Comparison of ENCODE assay signal across 11 mouse cellular contexts in the genomic region with DNA sequence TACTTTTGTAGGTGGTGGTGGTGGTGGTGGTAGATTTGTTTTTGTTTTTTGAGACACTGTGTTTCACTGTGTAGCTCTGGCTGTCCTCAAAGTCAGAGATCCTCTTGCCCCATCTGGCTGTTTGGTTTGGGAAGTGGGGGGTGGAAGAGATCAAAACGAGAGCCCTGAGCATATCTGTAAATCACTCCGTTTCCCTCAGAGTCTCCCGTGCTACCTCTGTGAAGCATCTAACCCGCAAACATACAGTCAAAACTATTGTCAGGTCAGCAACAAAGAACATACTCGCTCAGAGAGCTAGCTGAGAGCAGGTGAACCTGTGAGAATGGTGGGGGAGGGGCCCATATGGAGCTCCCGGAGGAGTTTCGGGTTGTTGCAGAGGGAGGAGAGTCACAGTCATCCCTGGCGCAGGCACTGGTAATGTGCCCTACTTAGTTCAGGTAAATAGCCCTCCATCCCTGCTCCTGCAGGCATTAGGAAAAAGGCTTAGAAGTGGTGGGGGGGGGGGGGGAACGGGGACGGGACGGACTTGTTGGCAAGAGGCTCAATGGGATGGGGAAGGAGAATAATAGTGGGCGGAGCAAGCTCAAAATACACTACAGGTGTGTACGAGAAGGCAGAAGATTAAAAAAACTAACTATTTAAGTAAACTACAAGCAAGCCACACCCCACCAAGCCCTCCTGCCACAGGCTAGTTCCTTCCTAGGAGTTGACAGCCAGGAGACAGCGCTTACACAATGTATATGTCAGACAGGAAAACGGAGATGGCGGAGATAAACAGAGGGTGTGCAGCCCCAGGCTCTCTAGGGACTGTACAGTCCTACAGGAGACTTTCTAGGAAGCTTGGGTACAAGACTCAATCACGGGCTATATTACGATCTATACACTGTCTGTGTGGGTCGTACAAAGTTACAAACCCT. TPM values are rescaled to one million over a fixed set of nuclear protein-coding genes. Genes with fewer than 3 reads are reported as not detected.
A peak's percentile ranks its signal among the peaks of the same experiment; 100 is the strongest.
DNase-seq lines count a peak whose midpoint lies in the region; ATAC-seq and TF ChIP-seq lines count a peak whose summit lies in the region.
"Had no signal": no experiment of that assay in that cellular context is flagged by ENCODE, and none has a peak within 500 bp of the region (broad histone marks: within the 10 kb centered on the region; RNA-seq: fewer than 3 reads in every experiment).

No protein-coding gene starts in this region.

- peaks cover 14 to 40% of the 10 kb centered on the region in 2 experiments for H3K4me1 ChIP-seq in heart, embryonic 14.5 days (ENCODE audit: control insufficient read depth in 2 of 2, insufficient read depth in 2 of 2, low read length in 2 of 2)
- H3K4me1 ChIP-seq in liver, embryonic 14.5 days (replicated peaks; ENCODE audit: control insufficient read depth in 2 of 2, insufficient read depth in 2 of 2, low read length in 1 of 2): peaks cover 29% of the 10 kb centered on the region in 2 experiments
- no peaks in the 10 kb centered on the region for H3K4me1 ChIP-seq in hindbrain, postnatal 0 days (ENCODE audit: insufficient read depth, low read length)

- ATAC-seq in heart, embryonic 14.5 days (ENCODE audit: insufficient number of reproducible peaks, insufficient read depth, low FRiP score, low read depth): no peak
- ATAC-seq in common myeloid progenitor, adult 5-6 weeks (replicated peaks; ENCODE audit: low read depth, poor library complexity, severe bottlenecking): peak; percentile 48
- no peak for ATAC-seq in liver, embryonic 14.5 days (ENCODE audit: insufficient read depth)
- ATAC-seq in hindbrain, postnatal 0 days: no peak

- H3K4me3 ChIP-seq in heart, embryonic 14.5 days (ENCODE audit: control insufficient read depth in 1 of 2, insufficient read depth in 1 of 2, low read depth in 1 of 2, low read length in 2 of 2): no peak overlapping the region
- H3K4me3 ChIP-seq in liver, embryonic 14.5 days (ENCODE audit: insufficient read depth in 1 of 2, low read depth in 2 of 2, low read length in 2 of 2): peak overlapping the region in 1 of 2 experiments; percentile 23; a peak in 2 of 4 replicates
- H3K4me3 ChIP-seq in hindbrain, postnatal 0 days (ENCODE audit: low read length): no peak overlapping the region
- H3K4me3 ChIP-seq: heart, embryonic 10.5 days had no signal

- no peak overlapping the region for H3K9ac ChIP-seq in heart, embryonic 14.5 days (ENCODE audit: low read length)
- H3K9ac ChIP-seq in liver, embryonic 14.5 days (replicated peaks): peak overlapping the region; percentile 14; the same call in 1 of the 2 replicates
- no peak overlapping the region for H3K9ac ChIP-seq in hindbrain, postnatal 0 days (replicated peaks; ENCODE audit: low read length)

- no peak for DNase-seq in heart, postnatal 10 days
- peak; percentile 59 for DNase-seq in CD4-positive helper T cell, adult 2 months (ENCODE audit: low read depth, low spot score)
- DNase-seq in liver, embryonic 14.5 days (ENCODE audit: low read depth in 3 of 3, low spot score in 3 of 3): no peak
- DNase-seq in adrenal gland, postnatal 10 days: no peak
- DNase-seq in hindbrain, postnatal 0 days (ENCODE audit: low spot score): no peak
- DNase-seq in left cerebral cortex, postnatal 14 days (ENCODE audit: low spot score in 2 of 2): no peak
- DNase-seq: adrenal gland, postnatal 36 days; cerebellum, adult 9-10 months had no signal

- TF ChIP-seq EP300 in liver, embryonic 14.5 days (IDR thresholded peaks at IDR 0.05; ENCODE audit: low read depth): no peak

- intact Hi-C loops in heart, postnatal 10 days (cut with DNase I): no loop called here
- intact Hi-C loops in left cerebral cortex, postnatal 14 days (cut with DNase I): no loop called here

- H3K27me3 ChIP-seq in heart, embryonic 14.5 days (ENCODE audit: control insufficient read depth, insufficient read depth, low read length): no peaks in the 10 kb centered on the region
- no peaks in the 10 kb centered on the region for H3K27me3 ChIP-seq in liver, embryonic 14.5 days (ENCODE audit: control insufficient read depth, insufficient read depth, low read length)
- H3K27me3 ChIP-seq in hindbrain, postnatal 0 days (ENCODE audit: insufficient read depth, low read length): no peaks in the 10 kb centered on the region

- H3K9me3 ChIP-seq in heart, embryonic 14.5 days (ENCODE audit: control insufficient read depth, low read length): no peaks in the 10 kb centered on the region
- H3K9me3 ChIP-seq in liver, embryonic 14.5 days (ENCODE audit: control insufficient read depth, low read length): no peaks in the 10 kb centered on the region
- H3K9me3 ChIP-seq in hindbrain, postnatal 0 days (ENCODE audit: low read length): no peaks in the 10 kb centered on the region
- H3K9me3 ChIP-seq: heart, embryonic 10.5 days had no signal

- 49% methylated on average over 19 of the region's 19 CpGs for WGBS in heart, embryonic 14.5 days
- WGBS in liver, embryonic 14.5 days (ENCODE audit: insufficient replicate concordance): 27% methylated on average over 19 of the region's 19 CpGs
- 62% methylated on average over 19 of the region's 19 CpGs for WGBS in hindbrain, postnatal 0 days

- H3K4me2 ChIP-seq in heart, embryonic 14.5 days (ENCODE audit: low read length): peak overlapping the region; percentile 24; the same call in 1 of the 2 replicates
- peak overlapping the region; percentile 50 for H3K4me2 ChIP-seq in liver, embryonic 14.5 days (ENCODE audit: low read depth)
- no peak overlapping the region for H3K4me2 ChIP-seq in hindbrain, postnatal 0 days (ENCODE audit: low read depth, low read length)

- H3K36me3 ChIP-seq in heart, embryonic 14.5 days (ENCODE audit: control insufficient read depth, insufficient read depth, low read length): no peaks in the 10 kb centered on the region
- H3K36me3 ChIP-seq in liver, embryonic 14.5 days (replicated peaks; ENCODE audit: control insufficient read depth, insufficient read depth, low read depth): no peaks in the 10 kb centered on the region
- no peaks in the 10 kb centered on the region for H3K36me3 ChIP-seq in hindbrain, postnatal 0 days (ENCODE audit: insufficient read depth, low read length)

- TF ChIP-seq CTCF in liver, embryonic 14.5 days (IDR thresholded peaks at IDR 0.05; ENCODE audit: low read depth): no peak
- no peak for TF ChIP-seq CTCF in hindbrain, postnatal 0 days (IDR thresholded peaks at IDR 0.05; ENCODE audit: low read depth)

- H3K27ac ChIP-seq in heart, embryonic 14.5 days (replicated peaks in 1 of 2; ENCODE audit: control insufficient read depth in 1 of 2, insufficient read depth in 1 of 2, low read depth in 2 of 2, low read length in 2 of 2): no peak overlapping the region
- no peak overlapping the region for H3K27ac ChIP-seq in liver, embryonic 14.5 days
- H3K27ac ChIP-seq in hindbrain, postnatal 0 days: no peak overlapping the region
- H3K27ac ChIP-seq: heart, embryonic 10.5 days had no signal

RNA-seq across cellular contexts. Expression of gene Pitpnc1, which starts 15.7 kb away (rescaled TPM):
- 16.0 and 16.8 TPM in 2 replicates for polyA plus RNA-seq in heart, embryonic 14.5 days (2014; fragmentation: Nextera tagmentation; extraction: Ambion mirVana)
- 10 to 100 TPM; 75.6 to 78.1 TPM for total RNA-seq in heart, postnatal 10 days (2021)
- 36.5 and 42.8 TPM in 2 replicates for total RNA-seq in common myeloid progenitor, adult 5-6 weeks (2017)
- 2.7 and 3.0 TPM in 2 replicates for polyA plus RNA-seq in liver, embryonic 14.5 days (2012; rRNA removed)
- polyA plus RNA-seq in liver, embryonic 14.5 days (2014; fragmentation: Nextera tagmentation; extraction: Ambion mirVana): 5.8 and 6.7 TPM in 2 replicates
- total RNA-seq in adrenal gland, postnatal 10 days (2021): 10 to 100 TPM; 28.3 to 40.3 TPM
- 41.0 and 42.2 TPM in 2 replicates for total RNA-seq in hindbrain, postnatal 0 days (2014; rRNA removed)
- 43.6 and 44.8 TPM in 2 replicates for polyA plus RNA-seq in hindbrain, postnatal 0 days (2015; fragmentation: Nextera tagmentation; extraction: Ambion mirVana)
- total RNA-seq in left cerebral cortex, postnatal 14 days (2021): 10 to 100 TPM; 61.1 to 64.3 TPM

RNA-seq across cellular contexts. Expression of gene Psmd12, which starts 24.5 kb away (rescaled TPM):
- 143 and 147 TPM in 2 replicates for polyA plus RNA-seq in heart, embryonic 14.5 days (2014; fragmentation: Nextera tagmentation; extraction: Ambion mirVana)
- total RNA-seq in heart, postnatal 10 days (2021): 10 to 100 TPM; 91.0 to 91.5 TPM
- 119 and 150 TPM in 2 replicates for total RNA-seq in common myeloid progenitor, adult 5-6 weeks (2017)
- 22.3 and 45.6 TPM in 2 replicates for polyA plus RNA-seq in liver, embryonic 14.5 days (2012; rRNA removed)
- 103 and 105 TPM in 2 replicates for polyA plus RNA-seq in liver, embryonic 14.5 days (2014; fragmentation: Nextera tagmentation; extraction: Ambion mirVana)
- 10 to 100 TPM; 78.7 to 84.8 TPM for total RNA-seq in adrenal gland, postnatal 10 days (2021)
- 26.9 and 27.2 TPM in 2 replicates for total RNA-seq in hindbrain, postnatal 0 days (2014; rRNA removed)
- polyA plus RNA-seq in hindbrain, postnatal 0 days (2015; fragmentation: Nextera tagmentation; extraction: Ambion mirVana): 149 and 153 TPM in 2 replicates
- 10 to 100 TPM; 71.8 to 73.6 TPM for total RNA-seq in left cerebral cortex, postnatal 14 days (2021)
